Mouse (Mus musculus) neural tube, embryonic 11.5 days (tissue): ENCODE measurements around the gene Gmeb1. TPM values are rescaled to one million over a fixed set of nuclear protein-coding genes. Genes with fewer than 3 reads are reported as not detected.

Experiments used
- ATAC-seq: fragments of 200-750 bp; cut with Nextera tagmentation; 2 replicates; pipeline ENCODE4 v1.8.0; 2017; ENCODE audit warnings: moderate number of reproducible peaks, mild to moderate bottlenecking, moderate TSS enrichment, moderate library complexity; ENCODE audit not compliant: insufficient read depth, low FRiP score, low TSS enrichment
- DNase-seq: peaks from one replicate; pipeline ENCODE4 v3.0.0-alpha.2; 2015; ENCODE audit warnings: low spot score
- H3K27ac ChIP-seq: fragments of 300-500 bp; sonication (generic); 2 replicates; pipeline ENCODE4 v1.5.1; 2014; ENCODE audit warnings: low read depth, mild to moderate bottlenecking, low read length
- H3K27me3 ChIP-seq: fragments of 300-500 bp; sonication (generic); 2 replicates; pipeline ENCODE4 v1.6.1; 2014; ENCODE audit warnings: mild to moderate bottlenecking, low read length, mixed read lengths; ENCODE audit not compliant: control insufficient read depth, insufficient read depth
- H3K36me3 ChIP-seq: fragments of 300-500 bp; sonication (generic); 2 replicates; pipeline ENCODE4 v1.6.1; 2014; ENCODE audit warnings: mild to moderate bottlenecking, low read length, moderate library complexity, mixed read lengths; ENCODE audit not compliant: control insufficient read depth, insufficient read depth
- H3K4me1 ChIP-seq: fragments of 300-500 bp; sonication (generic); 2 replicates; pipeline ENCODE4 v1.6.1; 2014; ENCODE audit warnings: low read length, mixed read lengths; ENCODE audit not compliant: control insufficient read depth, insufficient read depth
- H3K4me2 ChIP-seq: fragments of 300-500 bp; sonication (generic); 2 replicates; pipeline ENCODE4 v1.6.1; 2014; ENCODE audit warnings: low read depth, mild to moderate bottlenecking, moderate library complexity
- H3K4me3 ChIP-seq: fragments of 300-500 bp; sonication (generic); 2 replicates; pipeline ENCODE4 v1.5.1; 2014; ENCODE audit warnings: low read depth, low read length
- H3K9ac ChIP-seq: fragments of 300-500 bp; sonication (generic); 2 replicates; pipeline ENCODE4 v1.6.1; 2014; ENCODE audit warnings: mild to moderate bottlenecking, low read length
- H3K9me3 ChIP-seq: fragments of 300-500 bp; sonication (generic); 2 replicates; pipeline ENCODE4 v1.6.1; 2016; ENCODE audit warnings: low read length; ENCODE audit not compliant: control insufficient read depth
- WGBS: fragments of 180-500 bp; shearing (Covaris S2); extraction: QIAGEN DNeasy Blood & Tissue Kit; methylation state at CpG from one replicate; pipeline ENCODE4 v1.1.7; 2014; 5-methylcytosine and 5-hydroxymethylcytosine counted together
- polyA plus RNA-seq: library from polyadenylated mRNA; unstranded; fragments of >200 nt; fragmentation: Nextera tagmentation; extraction: Ambion mirVana; gene quantifications from 2 replicates; pipeline ENCODE4 v1.2.1, GENCODE M21; 2014

Gmeb1 gene
- polyA plus RNA-seq, 1 experiment from 2014 or later: 41.6 TPM

GRCm38 (mm10) chr4:132262358-132262616 lies 885 bp upstream of the Gmeb1 start:
- no peak for ATAC-seq
- Histone ChIP-seq H3K27me3 (no peaks in the 10 kb centered on the region), H3K36me3 (no peaks in the 10 kb centered on the region), H3K9me3 (no peaks in the 10 kb centered on the region), H3K4me1 (0 out of 2 replicates have a peak, but pooled peaks cover 6% of the 10 kb centered on the region), H3K27ac (no peak overlapping the region), H3K4me2 (no peak overlapping the region), H3K9ac (no peak overlapping the region), H3K4me3 (no peak overlapping the region)
- WGBS: 81% methylated on average over 5 of the region's 5 CpGs
- no peak for DNase-seq

- H3K9ac ChIP-seq: peak overlapping the region; percentile 94
- H3K4me3 ChIP-seq: peak overlapping the region; percentile 90
- ATAC-seq (peak; percentile 82), DNase-seq (peak; percentile 77)
- H3K4me2 ChIP-seq: peak overlapping the region; percentile 85
- H3K27me3 ChIP-seq: no peaks in the 10 kb centered on the region
- peak overlapping the region; percentile 94 for H3K27ac ChIP-seq
- 4% methylated on average over 25 of the region's 64 CpGs for WGBS
- H3K9me3 ChIP-seq: no peaks in the 10 kb centered on the region
- H3K36me3 ChIP-seq: no peaks in the 10 kb centered on the region
- 0 out of 2 replicates have a peak, but pooled peaks cover 6% of the 10 kb centered on the region for H3K4me1 ChIP-seq
Observed at GRCm38 (mm10) chr4:132260404-132261379, 710 bp downstream of the Gmeb1 start.

DNA sequence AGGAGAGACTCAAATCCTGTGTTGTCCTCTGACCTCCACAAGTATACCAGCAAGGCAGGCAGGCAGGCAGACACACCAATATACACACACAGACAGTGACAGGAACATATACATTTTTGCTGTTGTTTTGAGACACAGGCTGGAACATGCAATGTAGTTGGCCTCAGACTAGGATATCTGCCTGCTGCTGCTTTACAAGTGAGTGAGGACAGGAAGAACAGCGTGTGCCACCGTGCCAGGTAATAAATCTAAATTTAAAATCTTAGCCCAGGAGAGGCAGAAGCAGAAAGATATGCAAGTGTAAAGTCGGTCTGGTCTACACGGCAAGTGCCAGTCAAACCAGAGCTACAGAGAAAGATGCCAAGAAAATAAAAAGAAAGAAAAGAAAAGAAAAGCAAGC lies 2.2 kb downstream of the Gmeb1 start:
- H3K9me3 ChIP-seq: no peaks in the 10 kb centered on the region
- DNase-seq (no peak), ATAC-seq (no peak)
- 90% methylated on average over 4 of the region's 4 CpGs for WGBS
- H3K9ac ChIP-seq: no peak overlapping the region
- 0 out of 2 replicates have a peak, but pooled peaks cover 6% of the 10 kb centered on the region for H3K4me1 ChIP-seq
- H3K4me3 ChIP-seq: no peak overlapping the region
- no peaks in the 10 kb centered on the region for H3K36me3 ChIP-seq
- H3K27ac ChIP-seq: no peak overlapping the region
- H3K4me2 ChIP-seq: no peak overlapping the region
- no peaks in the 10 kb centered on the region for H3K27me3 ChIP-seq

- no peak overlapping the region for H3K4me2 ChIP-seq
- no peak overlapping the region for H3K4me3 ChIP-seq
- ATAC-seq: no peak
- WGBS: 91% methylated on average over 3 of the region's 3 CpGs
- H3K27me3 ChIP-seq: no peaks in the 10 kb centered on the region
- H3K27ac ChIP-seq: no peak overlapping the region
- no peak for DNase-seq
- no peak overlapping the region for H3K9ac ChIP-seq
- H3K36me3 ChIP-seq: peaks cover under 1% of the 10 kb centered on the region; the same call in 1 of the 2 replicates
- no peaks in the 10 kb centered on the region for H3K9me3 ChIP-seq
- H3K4me1 ChIP-seq: peaks cover 6% of the 10 kb centered on the region; the same call in 1 of the 2 replicates
Observed at GRCm38 (mm10) chr4:132256384-132256783, 5.0 kb downstream of the Gmeb1 start.

- ATAC-seq (no peak), DNase-seq (no peak)
- Histone ChIP-seq H3K4me3 (no peak overlapping the region), H3K27me3 (no peaks in the 10 kb centered on the region), H3K9ac (no peak overlapping the region), H3K4me2 (no peak overlapping the region), H3K9me3 (no peaks in the 10 kb centered on the region), H3K4me1 (peaks cover 4% of the 10 kb centered on the region; the same call in 1 of the 2 replicates), H3K27ac (no peak overlapping the region), H3K36me3 (peaks cover 2% of the 10 kb centered on the region; the same call in 1 of the 2 replicates)
- WGBS: 74% methylated on average over 3 of the region's 3 CpGs
Observed at GRCm38 (mm10) chr4:132254986-132255385, 6.4 kb downstream of the Gmeb1 start.

GRCm38 (mm10) chr4:132253622-132254021 lies 7.8 kb downstream of the Gmeb1 start:
- Histone ChIP-seq H3K27me3 (no peaks in the 10 kb centered on the region), H3K27ac (no peak overlapping the region), H3K4me2 (no peak overlapping the region), H3K9me3 (no peaks in the 10 kb centered on the region), H3K36me3 (peaks cover 2% of the 10 kb centered on the region), H3K4me3 (no peak overlapping the region), H3K4me1 (no peaks in the 10 kb centered on the region; the same call in 1 of the 2 replicates), H3K9ac (no peak overlapping the region)
- DNase-seq: no peak
- WGBS: 79% methylated on average over 2 of the region's 2 CpGs
- no peak for ATAC-seq

DNA sequence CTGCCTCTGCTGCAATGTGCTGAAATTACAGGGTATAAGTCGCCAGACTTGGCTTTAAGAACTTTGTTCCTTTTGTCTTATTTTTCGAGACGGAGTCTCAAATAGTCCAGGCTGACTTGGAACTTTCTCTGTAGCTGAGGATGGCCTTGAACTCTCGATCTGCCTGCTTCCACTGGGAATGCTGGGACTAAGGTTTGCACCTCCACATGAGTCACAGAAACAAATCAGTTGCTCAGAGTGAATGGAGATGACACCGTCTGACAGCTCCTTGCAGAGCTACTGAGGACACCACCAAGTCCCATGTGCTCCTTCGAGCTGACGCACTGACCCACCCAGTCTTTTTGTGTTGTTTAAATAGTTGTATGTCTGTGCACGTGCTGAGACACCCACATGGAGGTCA lies 8.3 kb downstream of the Gmeb1 start:
- H3K27me3 ChIP-seq: no peaks in the 10 kb centered on the region
- no peak overlapping the region for H3K27ac ChIP-seq
- DNase-seq: no peak
- peaks cover 2% of the 10 kb centered on the region for H3K36me3 ChIP-seq
- WGBS: 87% methylated on average over 8 of the region's 8 CpGs
- H3K4me1 ChIP-seq: no peaks in the 10 kb centered on the region; the same call in 1 of the 2 replicates
- no peak overlapping the region for H3K4me2 ChIP-seq
- H3K9ac ChIP-seq: no peak overlapping the region
- H3K4me3 ChIP-seq: no peak overlapping the region
- no peak for ATAC-seq
- H3K9me3 ChIP-seq: no peaks in the 10 kb centered on the region

DNA sequence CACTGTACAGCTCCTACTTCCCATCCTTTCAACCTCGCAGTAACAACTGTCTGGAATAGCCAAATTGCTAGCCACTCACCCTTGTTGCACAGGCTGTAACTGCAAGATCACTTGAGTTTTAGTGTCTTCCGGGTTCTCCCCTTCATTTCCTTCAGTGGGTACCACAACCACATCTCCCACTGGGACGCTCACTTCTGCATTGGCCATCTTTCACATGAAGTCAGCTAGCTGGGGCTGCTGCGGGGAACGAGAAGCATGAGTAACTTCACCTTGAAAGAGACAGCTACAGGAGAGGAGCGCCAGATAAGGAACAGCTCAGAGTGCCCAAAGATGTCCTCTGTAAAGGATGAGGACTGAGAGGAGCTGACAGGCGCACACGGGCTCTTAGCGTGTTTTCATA lies 9.8 kb downstream of the Gmeb1 start:
- H3K36me3 ChIP-seq: peaks cover 2% of the 10 kb centered on the region
- H3K27ac ChIP-seq: no peak overlapping the region

More for the DNA sequence above, 9.8 kb downstream of the Gmeb1 start:
- Histone ChIP-seq H3K27me3 (no peaks in the 10 kb centered on the region), H3K9ac (no peak overlapping the region), H3K4me2 (no peak overlapping the region), H3K9me3 (no peaks in the 10 kb centered on the region), H3K4me1 (no peaks in the 10 kb centered on the region; the same call in 1 of the 2 replicates), H3K4me3 (no peak overlapping the region)
- 92% methylated on average over 9 of the region's 9 CpGs for WGBS
- no peak for DNase-seq
- no peak for ATAC-seq
